In the genomic region with DNA sequence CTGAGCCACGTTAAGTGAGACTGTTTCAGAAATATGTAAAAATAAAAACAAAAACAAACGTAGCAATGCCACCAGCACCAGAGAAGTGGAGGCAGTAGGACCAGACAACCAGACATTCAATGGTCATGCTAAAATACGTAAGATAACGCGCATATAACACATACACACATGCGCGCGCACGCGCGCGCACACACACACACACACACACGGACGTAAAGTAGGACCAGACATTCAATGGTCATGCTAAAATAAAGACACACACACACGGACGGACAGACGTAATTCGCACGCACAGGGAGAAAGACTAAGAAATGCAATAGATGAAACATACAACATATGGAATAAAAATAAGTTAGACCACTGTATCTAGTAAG, we compare ENCODE assay signal across 9 mouse cellular contexts. TPM values are rescaled to one million over a fixed set of nuclear protein-coding genes. Genes with fewer than 3 reads are reported as not detected.
DNase-seq lines count a peak whose midpoint lies in the region; ATAC-seq and TF ChIP-seq lines count a peak whose summit lies in the region.
"Had no signal": no experiment of that assay in that cellular context is flagged by ENCODE, and none has a peak within 500 bp of the region (broad histone marks: within the 10 kb centered on the region; RNA-seq: fewer than 3 reads in every experiment).

No protein-coding gene starts in this region.

- intact Hi-C loops in left cerebral cortex, postnatal 4 days (cut with DNase I) = no loop called here

- no peaks in the 10 kb centered on the region for H3K4me1 ChIP-seq in bone marrow, adult 2 months (ENCODE audit: control insufficient read depth, insufficient read depth, low read length)
- H3K4me1 ChIP-seq in erythroblast, embryonic 14.5 days (ENCODE audit: control insufficient read depth) = peaks cover 27% of the 10 kb centered on the region
- 0 out of 2 replicates have a peak, but pooled peaks cover 16% of the 10 kb centered on the region for H3K4me1 ChIP-seq in hindbrain, embryonic 10.5 days (replicated peaks)

- H3K27ac ChIP-seq in bone marrow, adult 2 months (ENCODE audit: control insufficient read depth, insufficient read depth, low read depth, low read length, poor library complexity) = peak overlapping the region; percentile 4; the same call in 1 of the 2 replicates
- peak overlapping the region; percentile 90 for H3K27ac ChIP-seq in hindbrain, embryonic 10.5 days

- 10% methylated on average over 19 of the region's 19 CpGs for WGBS in bone marrow, adult 2 months
- WGBS in hindbrain, embryonic 10.5 days = 57% methylated on average over 19 of the region's 19 CpGs

- 0 out of 2 replicates have a peak, but pooled peaks have one; percentile 23 for ATAC-seq in cerebellum, adult (ENCODE audit: insufficient number of reproducible peaks, low FRiP score, low TSS enrichment)
- ATAC-seq in megakaryocyte progenitor cell, adult 5-6 weeks (replicated peaks; ENCODE audit: poor library complexity) = peak; percentile 62

- no peaks in the 10 kb centered on the region for H3K27me3 ChIP-seq in erythroblast, embryonic 14.5 days (ENCODE audit: control insufficient read depth)
- no peaks in the 10 kb centered on the region for H3K27me3 ChIP-seq in hindbrain, embryonic 10.5 days (ENCODE audit: insufficient read depth, poor library complexity, severe bottlenecking)

- no peak for DNase-seq in cerebellum, adult 9-10 months
- no peak for DNase-seq in hindbrain, embryonic 10.5 days (ENCODE audit: low spot score)
- peak; percentile 47 for DNase-seq in left cerebral cortex, postnatal 4 days
- peak; percentile 42 for DNase-seq in skeletal muscle tissue, adult 2 months (ENCODE audit: low read depth, low spot score)

- peak; percentile 40; the same call in 1 of the 2 replicates for TF ChIP-seq POLR2A in bone marrow, adult 2 months (IDR thresholded peaks at IDR 0.05; ENCODE audit: borderline replicate concordance, control insufficient read depth, low read depth, low read length)

- H3K9me3 ChIP-seq in erythroblast, embryonic 14.5 days (ENCODE audit: control insufficient read depth, low read length) = no peaks in the 10 kb centered on the region
- H3K9me3 ChIP-seq in hindbrain, embryonic 10.5 days = no peaks in the 10 kb centered on the region

- H3K4me3 ChIP-seq in bone marrow, adult 2 months (replicated peaks; ENCODE audit: control insufficient read depth, low read depth, low read length) = peak overlapping the region; percentile 68
- peak overlapping the region; percentile 80 for H3K4me3 ChIP-seq in erythroblast, embryonic 14.5 days (replicated peaks)
- peak overlapping the region; percentile 55 for H3K4me3 ChIP-seq in hindbrain, embryonic 10.5 days

- H3K36me3 ChIP-seq in erythroblast, embryonic 14.5 days (ENCODE audit: control insufficient read depth) = peaks cover 31% of the 10 kb centered on the region
- peaks cover 30% of the 10 kb centered on the region for H3K36me3 ChIP-seq in hindbrain, embryonic 10.5 days

- TF ChIP-seq CTCF in bone marrow, adult 2 months (IDR thresholded peaks at IDR 0.05; ENCODE audit: control insufficient read depth, insufficient read depth, low read length) = no peak

RNA-seq across cellular contexts. Expression of a gene that starts 14.2 kb away (rescaled TPM):
- 1.4 TPM in 1 of 2 replicates, not detected in the other for polyA plus RNA-seq in bone marrow, adult 2 months (2011; ENCODE audit: insufficient read depth, insufficient read length, low replicate concordance, missing spikeins)
- not detected in 2 replicates for polyA plus RNA-seq in erythroblast, embryonic 14.5 days (2012)
- not detected in 2 replicates for polyA plus RNA-seq in hindbrain, embryonic 10.5 days (2016; fragmentation: Nextera tagmentation; extraction: Ambion mirVana)
- total RNA-seq in left cerebral cortex, postnatal 4 days (2021) = not detected
- not detected in 2 replicates for total RNA-seq in megakaryocyte progenitor cell, adult 5-6 weeks (2015)
- total RNA-seq in megakaryocyte progenitor cell, adult 5-6 weeks (2017) = not detected in 2 replicates
- total RNA-seq: layer of hippocampus, postnatal 10 days had no signal

Comparison
In these comparisons a context has a peak if more than half of its experiments do, and no peak if none do; other contexts are left out.
1. DNase-seq: peak in left cerebral cortex, postnatal 4 days (single experiment) and skeletal muscle tissue, adult 2 months (single experiment); none in cerebellum, adult 9-10 months (single experiment) and hindbrain, embryonic 10.5 days (single experiment).
2. Peak in every context shown above with its lines, with median percentiles within 50 percentile points of each other: H3K4me3 ChIP-seq.